Mouse (Mus musculus) lung, postnatal 36 days (tissue): ENCODE measurements around the gene Nsg2.

Experiments
- DNase-seq: peaks from one replicate; pipeline ENCODE4 v3.0.0; 2022; ENCODE audit warnings: mixed read lengths

Nsg2 gene

DNA sequence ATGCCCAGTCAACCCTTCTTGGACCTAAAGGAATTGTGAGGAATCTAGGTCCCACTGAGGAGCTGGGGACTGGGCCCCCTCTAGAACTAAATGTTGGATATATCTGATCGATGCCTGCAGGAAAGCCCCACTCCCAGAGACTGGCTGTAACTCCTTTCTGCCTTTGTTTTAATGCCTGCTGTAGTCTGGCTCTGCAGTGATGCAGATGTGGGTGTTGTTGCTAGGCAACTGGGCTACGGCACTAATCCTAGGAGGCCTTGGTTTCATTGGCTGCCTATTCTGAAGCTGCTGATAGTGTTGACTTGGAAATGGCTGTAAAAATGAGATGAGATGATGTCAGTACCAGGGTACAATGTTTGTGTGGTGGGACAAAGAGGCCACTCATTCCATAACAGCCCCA, 87.1 kb downstream of the Nsg2 start:
- DNase-seq: no peak

DNA sequence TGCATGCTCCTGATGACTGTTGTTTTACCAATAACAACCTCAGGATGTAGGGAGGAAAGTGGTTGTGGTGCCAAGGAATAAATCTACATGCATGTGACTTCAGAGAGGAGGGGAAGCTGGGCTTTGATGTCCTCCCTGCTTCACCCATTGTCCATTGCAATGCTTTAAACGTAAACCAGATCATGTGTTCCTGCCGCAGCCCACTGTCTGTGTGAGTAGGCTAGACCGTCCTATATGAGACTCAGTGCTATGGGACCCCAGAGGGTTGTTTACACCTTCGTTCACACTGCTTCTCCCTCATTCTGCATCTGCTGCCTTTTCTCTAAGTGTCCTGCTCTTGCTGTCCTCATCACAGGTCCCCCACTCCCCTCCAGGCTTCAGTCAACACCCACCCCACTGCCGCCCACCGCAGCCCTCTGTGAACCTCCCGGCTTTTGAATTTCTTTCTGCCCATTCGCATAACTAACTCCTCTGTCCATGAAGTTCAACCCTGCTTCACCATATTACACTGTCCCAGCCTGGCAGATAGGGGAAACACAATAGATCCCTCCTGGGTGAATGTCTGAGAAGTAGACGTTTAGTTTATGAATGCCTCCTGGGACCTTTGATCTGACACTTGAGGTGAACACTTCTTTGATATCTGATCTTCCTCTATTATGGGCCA, 87.6 kb downstream of the Nsg2 start:
- no peak for DNase-seq

DNA sequence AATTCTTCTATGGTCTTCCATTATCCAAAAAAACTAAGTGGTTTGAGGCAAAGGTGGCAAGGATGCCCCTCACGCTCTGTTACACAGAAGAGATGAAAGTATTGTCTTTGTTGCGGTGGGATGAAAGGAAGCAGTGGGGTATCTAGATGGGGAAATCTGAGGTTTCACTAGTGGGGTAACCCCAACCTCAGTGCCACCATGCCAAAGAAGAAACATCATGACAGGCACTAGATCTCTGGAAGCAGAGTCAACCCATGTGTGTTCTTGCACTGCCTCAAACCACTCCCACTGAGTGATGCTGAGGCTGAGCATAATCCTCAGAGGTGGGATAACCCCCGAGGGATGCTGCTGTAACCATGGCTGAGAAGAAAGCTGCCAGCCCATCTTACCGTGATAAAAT, 95.5 kb downstream of the Nsg2 start:
- no peak for DNase-seq

DNA sequence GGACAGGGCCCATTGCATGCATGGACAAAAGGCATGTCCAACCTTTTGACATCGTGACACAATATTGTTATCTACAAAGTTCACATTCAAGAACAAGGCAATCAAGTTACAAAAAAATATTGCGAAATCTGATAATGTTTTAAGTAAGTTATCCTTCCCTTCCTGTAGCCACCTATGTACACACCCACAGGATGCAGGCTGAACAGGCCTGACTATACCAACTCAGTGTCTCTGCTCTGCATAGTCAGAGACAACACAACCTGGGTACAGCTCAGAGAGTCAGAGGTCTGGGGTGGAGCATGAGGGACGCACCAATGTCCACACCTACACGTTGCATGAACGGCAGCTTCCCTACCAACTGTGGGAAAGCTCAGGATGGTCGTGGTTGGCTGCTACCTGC, 96.1 kb downstream of the Nsg2 start:
- DNase-seq: no peak

DNA sequence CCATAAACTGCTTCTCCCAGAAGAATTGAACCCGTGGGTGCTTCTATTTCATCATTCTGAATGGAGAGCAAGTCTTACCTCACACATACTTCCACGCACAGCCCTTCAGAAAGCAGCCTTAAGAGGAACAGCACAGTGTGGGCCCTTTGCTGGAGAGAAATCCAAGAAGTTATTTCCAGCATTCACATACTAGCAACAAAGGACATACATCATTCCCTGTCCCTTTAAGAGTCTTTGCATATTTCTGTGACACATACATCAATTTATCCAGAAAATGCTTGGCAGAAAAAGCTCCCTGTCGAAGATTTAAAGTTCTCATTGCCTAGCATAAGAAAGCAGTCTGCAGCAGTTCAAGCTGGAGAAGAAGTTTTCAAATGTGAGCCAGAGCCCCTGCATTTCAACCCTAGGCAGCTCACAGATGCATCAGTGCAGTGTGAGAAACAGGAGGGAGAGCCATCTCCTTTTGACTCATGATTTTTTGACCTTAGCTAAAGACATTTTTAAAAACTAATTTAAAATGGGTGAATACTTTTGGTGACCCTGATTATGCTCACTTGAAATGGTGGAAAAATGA, 100.9 kb downstream of the Nsg2 start:
- DNase-seq: no peak

DNA sequence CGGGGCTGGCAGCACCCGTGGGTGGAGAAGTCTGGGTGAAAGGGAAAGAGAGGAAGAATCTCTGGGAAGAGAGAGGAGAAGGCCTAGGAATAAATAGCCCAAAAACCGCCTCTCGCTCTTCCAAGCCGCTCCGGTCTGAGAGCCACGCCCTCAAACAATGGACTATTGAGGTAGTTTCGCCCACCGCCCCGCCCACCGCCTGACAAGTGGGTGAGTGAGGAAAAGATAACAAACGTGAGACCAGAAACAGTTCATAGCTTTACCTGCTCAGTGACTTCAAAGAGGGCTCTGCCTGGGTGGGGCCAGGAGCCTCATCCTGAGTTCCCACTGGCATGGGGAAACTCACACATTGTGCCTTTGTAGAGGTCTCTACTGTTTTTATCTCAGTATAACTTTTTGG, 102.7 kb downstream of the Nsg2 start:
- DNase-seq: peak; percentile 21

DNA sequence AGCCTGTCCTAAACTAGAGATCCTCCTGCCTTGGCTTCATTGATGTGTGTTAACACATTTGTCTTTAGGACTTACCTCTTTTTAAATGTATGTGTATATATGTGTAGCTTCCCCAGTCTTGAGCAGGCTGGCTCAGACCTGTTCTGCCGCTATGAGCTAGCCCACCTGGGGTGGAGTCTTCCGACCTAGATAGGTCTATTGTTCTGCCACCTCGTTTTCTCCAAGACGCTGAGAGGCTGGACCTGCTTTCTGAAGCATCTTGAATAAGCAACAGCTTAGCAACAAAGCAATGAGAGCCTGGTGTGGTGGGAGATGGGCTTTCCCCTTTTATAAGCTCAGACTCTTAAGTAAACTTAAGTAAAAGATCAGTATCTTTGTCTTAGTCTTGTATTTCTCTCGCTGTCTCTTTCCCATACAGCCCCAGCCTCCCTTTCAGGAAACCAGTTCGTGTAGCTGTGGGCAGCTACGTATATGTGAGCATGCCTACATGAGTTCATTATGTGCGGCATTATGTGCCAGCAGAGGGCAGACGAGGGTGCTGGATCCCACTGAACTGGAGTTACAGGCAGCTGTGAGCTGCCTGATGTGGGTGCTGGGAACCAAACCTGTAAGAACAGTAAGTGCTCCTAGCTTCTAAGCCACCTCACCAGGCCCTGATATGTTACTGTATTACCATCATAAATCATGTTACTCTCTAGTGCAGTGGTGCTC, 104.3 kb downstream of the Nsg2 start:
- DNase-seq: no peak

DNA sequence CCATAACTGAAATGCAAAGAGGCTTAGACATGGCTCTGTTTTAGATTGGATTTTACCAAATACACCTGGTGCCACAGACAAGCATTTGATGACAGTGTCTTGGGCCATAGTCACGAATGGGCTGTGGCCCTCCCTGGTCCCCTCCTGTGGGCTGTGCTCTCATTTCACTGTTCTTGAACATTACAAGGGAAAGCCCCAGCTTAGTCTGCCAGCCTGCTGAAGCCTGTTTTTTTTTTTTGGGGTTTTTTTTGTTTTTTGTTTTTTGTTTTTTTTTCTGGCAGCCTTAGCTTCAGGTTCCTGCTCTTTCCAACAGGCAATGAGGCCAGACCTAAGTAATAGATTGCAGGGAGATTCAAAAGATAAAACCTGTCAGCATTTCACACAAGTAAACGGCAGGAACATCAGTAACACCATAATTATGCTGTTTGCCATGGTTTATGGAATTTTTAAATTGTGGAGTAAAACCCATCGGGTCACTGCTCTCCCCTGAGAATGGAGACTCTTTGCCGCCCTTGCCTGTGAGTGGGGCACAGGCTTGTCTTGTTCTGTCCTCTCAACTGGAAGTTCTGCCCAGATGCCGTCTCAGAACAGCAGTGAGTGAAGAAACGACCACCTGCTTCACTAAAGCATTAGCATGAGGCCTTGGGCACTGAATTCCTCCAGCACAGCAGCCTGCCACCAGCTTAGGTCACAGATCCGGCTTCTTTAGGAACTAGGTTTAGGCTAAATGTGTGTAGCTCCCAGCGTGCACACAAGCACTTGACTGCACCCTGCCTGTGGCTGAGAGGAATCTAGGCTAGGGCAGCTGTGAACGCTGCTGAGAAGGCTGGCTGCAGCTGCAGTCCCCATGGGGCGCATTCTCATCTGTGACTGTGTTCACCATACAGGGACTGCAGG, 105.7 kb downstream of the Nsg2 start:
- no peak for DNase-seq

DNA sequence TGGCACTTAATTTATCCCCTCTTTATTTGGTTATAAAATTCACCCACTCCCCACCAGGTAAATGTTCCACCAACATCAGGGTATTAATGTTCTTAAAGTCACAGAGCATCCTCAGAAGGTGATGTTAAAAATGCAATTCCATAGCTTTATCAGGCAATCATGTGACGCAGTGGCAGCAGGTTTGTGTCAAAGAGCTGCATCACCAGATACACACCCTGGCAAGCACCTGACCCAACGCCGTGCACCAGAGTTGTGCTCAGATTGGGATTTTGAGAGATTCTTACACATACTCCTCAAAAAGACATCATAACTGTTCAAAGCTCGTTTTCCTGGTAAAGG, 106.4 kb downstream of the Nsg2 start:
- DNase-seq: no peak

DNA sequence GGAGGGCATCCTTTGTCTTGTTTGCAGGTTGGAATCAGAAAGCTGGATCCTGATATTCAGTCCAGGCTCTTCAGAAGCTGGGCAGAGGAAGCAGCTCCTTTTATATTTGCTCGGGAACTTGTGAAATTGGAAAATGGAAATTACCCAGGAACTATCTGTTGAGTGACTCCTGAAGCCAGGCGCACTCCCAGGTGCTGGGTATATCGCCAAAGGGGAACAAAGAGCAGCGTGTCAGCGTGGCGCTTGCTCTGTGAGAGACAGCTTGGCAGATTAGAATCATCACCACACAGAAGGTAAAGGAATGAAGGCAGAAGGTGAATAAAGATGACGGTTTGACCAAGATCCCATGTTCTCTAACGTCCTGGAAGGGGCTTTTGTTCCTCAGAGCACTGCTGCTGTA, 108.2 kb downstream of the Nsg2 start:
- no peak for DNase-seq
